Mouse (Mus musculus) cortical plate, adult 2 months (tissue): ENCODE measurements around the gene Itga8. TPM values are rescaled to one million over a fixed set of nuclear protein-coding genes. Genes with fewer than 3 reads are reported as not detected.

Experiments
- H3K27ac ChIP-seq: fragments of 200-500 bp; 2 replicates; pipeline ENCODE4 v1.5.1; 2012; ENCODE audit warnings: low read length, control low read depth, inconsistent platforms; ENCODE audit not compliant: insufficient read depth
- H3K4me1 ChIP-seq: fragments of 200-500 bp; 2 replicates; pipeline ENCODE4 v1.6.1; 2011; ENCODE audit warnings: low read length; ENCODE audit not compliant: control insufficient read depth, insufficient read depth
- H3K4me3 ChIP-seq: fragments of 200-500 bp; 2 replicates; pipeline ENCODE4 v1.5.1; 2011; ENCODE audit warnings: mild to moderate bottlenecking, low read length, control low read depth; ENCODE audit not compliant: insufficient read depth
- CTCF ChIP-seq: fragments of 200-500 bp; IDR thresholded peaks from 2 replicates; pipeline ENCODE4 v1.5.1; 2011; ENCODE audit warnings: mild to moderate bottlenecking, control low read depth, low read length; ENCODE audit not compliant: insufficient read depth; ENCODE audit errors: extremely low read depth
- POLR2A ChIP-seq: fragments of 200-500 bp; IDR thresholded peaks from 2 replicates; pipeline ENCODE4 v1.6.1; 2011; ENCODE audit warnings: mild to moderate bottlenecking, low read length, control low read depth; ENCODE audit not compliant: insufficient read depth; ENCODE audit errors: extremely low read depth
- polyA plus RNA-seq: library from polyadenylated mRNA; depleted of rRNA; stranded (reverse); fragments of >200 nt; gene quantifications from 2 replicates; pipeline ENCODE4 v1.2.3, GENCODE M21; 2012; rRNA removed

Gene Itga8
- polyA plus RNA-seq, 1 experiment = 5.0 TPM

DNA sequence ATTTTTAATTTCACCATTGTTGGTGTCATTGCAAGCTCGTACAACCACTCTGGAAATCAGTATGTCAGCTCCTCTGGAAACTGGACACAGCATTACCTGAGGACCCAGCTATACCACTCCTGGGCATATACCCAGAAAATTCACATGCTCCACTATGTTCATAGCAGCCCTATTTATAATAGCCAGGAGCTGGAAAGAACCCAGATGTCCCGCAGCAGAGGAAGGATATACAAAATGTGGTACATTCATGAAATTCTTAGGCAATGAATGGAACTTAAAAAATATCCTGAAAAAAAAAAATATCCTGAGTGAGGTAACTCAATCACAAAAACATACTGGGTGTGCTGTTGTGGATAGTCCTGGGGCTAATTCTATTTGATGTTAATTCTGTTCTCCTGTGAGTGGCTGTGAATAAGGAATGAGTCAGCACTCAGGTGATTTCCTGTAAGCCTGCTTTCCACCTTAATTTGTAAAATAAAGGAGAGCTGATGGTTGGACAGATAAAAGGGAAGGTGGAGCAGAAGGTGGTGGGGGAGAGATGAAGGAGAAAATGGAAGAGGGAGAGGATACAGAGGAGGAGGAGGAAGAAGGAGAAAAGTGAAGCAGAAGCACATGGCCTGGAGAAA lies 224.3 kb downstream of the Itga8 start:
- H3K4me3 ChIP-seq = no peak overlapping the region
- no peak overlapping the region for H3K27ac ChIP-seq
- H3K4me1 ChIP-seq = no peaks in the 10 kb centered on the region
- TF ChIP-seq CTCF = no peak
- TF ChIP-seq POLR2A = no peak

- Histone ChIP-seq H3K27ac (no peak overlapping the region), H3K4me3 (no peak overlapping the region), H3K4me1 (no peaks in the 10 kb centered on the region)
- TF ChIP-seq CTCF = no peak
- TF ChIP-seq POLR2A = no peak
Observed at GRCm38 (mm10) chr2:12065669-12066399, 235.9 kb downstream of the Itga8 start.

GRCm38 (mm10) chr2:12060034-12060723 lies 241.5 kb downstream of the Itga8 start:
- Histone ChIP-seq H3K4me1 (no peaks in the 10 kb centered on the region), H3K4me3 (no peak overlapping the region), H3K27ac (no peak overlapping the region)
- TF ChIP-seq CTCF = no peak
- TF ChIP-seq POLR2A = no peak

Other genes starting within 250 kb of the Itga8 start
- gene Mindy3, start 117.5 kb upstream of the Itga8 start, polyA plus RNA-seq = 54.7 and 54.8 TPM in 2 replicates